Mouse (Mus musculus) embryonic facial prominence, embryonic 14.5 days (tissue): ENCODE data around the gene Prkar1b. TPM values are rescaled to one million over a fixed set of nuclear protein-coding genes. Genes with fewer than 3 reads are reported as not detected.

ENCODE experiments used
- ATAC-seq: fragments of 200-750 bp; cut with Nextera tagmentation; 2 replicates; pipeline ENCODE4 v1.8.0; 2017; ENCODE audit warnings: low read depth, moderate number of reproducible peaks, moderate TSS enrichment
- DNase-seq: peaks from one replicate; pipeline ENCODE4 v3.0.0-alpha.2; 2015; ENCODE audit warnings: low spot score
- H3K27ac ChIP-seq: fragments of 300-500 bp; sonication (generic); replicated peaks from 2 replicates; pipeline ENCODE4 v1.5.1; 2014; ENCODE audit warnings: low read depth, mild to moderate bottlenecking, low read length, moderate library complexity
- H3K27me3 ChIP-seq: fragments of 300-500 bp; sonication (generic); replicated peaks from 2 replicates; pipeline ENCODE4 v1.6.1; 2014; ENCODE audit warnings: low read length; ENCODE audit not compliant: control insufficient read depth, insufficient read depth
- H3K36me3 ChIP-seq: fragments of 300-500 bp; sonication (generic); 2 replicates; pipeline ENCODE4 v1.6.1; 2014; ENCODE audit warnings: low read length, mixed read lengths; ENCODE audit not compliant: control insufficient read depth, insufficient read depth
- H3K4me1 ChIP-seq: fragments of 300-500 bp; sonication (generic); 2 replicates; pipeline ENCODE4 v1.6.1; 2014; ENCODE audit warnings: antibody characterized with exemption, low read length; ENCODE audit not compliant: control insufficient read depth, insufficient read depth
- H3K4me2 ChIP-seq: fragments of 300-500 bp; sonication (generic); 2 replicates; pipeline ENCODE4 v1.6.1; 2014; ENCODE audit warnings: low read depth, mild to moderate bottlenecking, low read length, moderate library complexity, mixed read lengths
- H3K4me3 ChIP-seq: fragments of 300-500 bp; sonication (generic); 2 replicates; pipeline ENCODE4 v1.5.1; 2014; ENCODE audit warnings: low read depth, mild to moderate bottlenecking, low read length
- H3K9ac ChIP-seq: fragments of 300-500 bp; sonication (generic); 2 replicates; pipeline ENCODE4 v1.6.1; 2014; ENCODE audit warnings: low read depth, mild to moderate bottlenecking, low read length, moderate library complexity, mixed read lengths
- H3K9me3 ChIP-seq: fragments of 300-500 bp; sonication (generic); 2 replicates; pipeline ENCODE4 v1.6.1; 2016; ENCODE audit warnings: low read length; ENCODE audit not compliant: control insufficient read depth
- WGBS: fragments of 180-500 bp; shearing (Covaris S2); extraction: QIAGEN DNeasy Blood & Tissue Kit; methylation state at CpG from one replicate; pipeline ENCODE4 v1.1.7; 2014; 5-methylcytosine and 5-hydroxymethylcytosine counted together
- polyA plus RNA-seq: library from polyadenylated mRNA; unstranded; fragments of >200 nt; fragmentation: Nextera tagmentation; extraction: Ambion mirVana; gene quantifications from 2 replicates; pipeline ENCODE4 v1.2.1, GENCODE M21; 2014

Gene Prkar1b
- polyA plus RNA-seq, 1 experiment from 2014 or later = 22.8 TPM

DNA sequence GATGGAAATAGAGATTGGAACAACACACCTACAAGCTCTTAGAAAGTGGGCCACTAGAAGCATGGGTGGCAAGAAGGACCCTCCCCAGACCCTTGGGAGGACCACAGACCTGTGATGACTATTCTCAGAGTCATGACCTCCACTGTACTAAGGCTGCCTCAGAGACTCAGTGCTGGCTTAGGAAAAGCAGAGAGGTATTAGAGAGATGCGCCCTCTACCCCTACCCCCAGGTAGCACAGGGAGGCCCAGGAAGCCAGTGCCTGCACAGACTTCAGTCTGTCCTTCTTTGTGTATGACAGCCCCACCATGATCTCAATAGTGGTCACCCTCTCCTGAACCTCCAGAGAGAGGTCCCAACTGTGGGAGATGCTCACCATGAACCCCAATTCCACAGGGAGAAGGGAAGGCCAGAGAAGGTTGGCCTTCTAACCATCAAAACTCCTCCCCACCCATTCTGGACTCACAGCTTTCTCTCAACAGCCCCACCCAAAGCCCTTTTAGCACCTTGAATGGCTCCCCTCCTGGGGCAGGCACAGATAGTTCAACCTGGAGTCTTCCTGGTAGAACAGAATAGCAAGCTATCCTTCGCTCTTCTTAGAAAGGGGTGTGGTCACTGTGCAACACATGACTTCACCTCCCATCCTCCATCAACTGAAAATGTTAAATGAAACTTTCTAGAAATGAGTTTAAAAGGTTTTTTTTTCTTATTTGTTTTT is 39.5 kb downstream of the Prkar1b start:
- no peak for DNase-seq
- no peak overlapping the region for H3K4me3 ChIP-seq
- H3K4me2 ChIP-seq = no peak overlapping the region
- no peaks in the 10 kb centered on the region for H3K27me3 ChIP-seq
- no peaks in the 10 kb centered on the region for H3K9me3 ChIP-seq
- peaks cover 6% of the 10 kb centered on the region; the same call in 1 of the 2 replicates for H3K36me3 ChIP-seq
- H3K27ac ChIP-seq = no peak overlapping the region
- WGBS = 74% methylated on average over 2 of the region's 2 CpGs
- no peak overlapping the region for H3K9ac ChIP-seq
- no peaks in the 10 kb centered on the region for H3K4me1 ChIP-seq
- no peak for ATAC-seq

DNA sequence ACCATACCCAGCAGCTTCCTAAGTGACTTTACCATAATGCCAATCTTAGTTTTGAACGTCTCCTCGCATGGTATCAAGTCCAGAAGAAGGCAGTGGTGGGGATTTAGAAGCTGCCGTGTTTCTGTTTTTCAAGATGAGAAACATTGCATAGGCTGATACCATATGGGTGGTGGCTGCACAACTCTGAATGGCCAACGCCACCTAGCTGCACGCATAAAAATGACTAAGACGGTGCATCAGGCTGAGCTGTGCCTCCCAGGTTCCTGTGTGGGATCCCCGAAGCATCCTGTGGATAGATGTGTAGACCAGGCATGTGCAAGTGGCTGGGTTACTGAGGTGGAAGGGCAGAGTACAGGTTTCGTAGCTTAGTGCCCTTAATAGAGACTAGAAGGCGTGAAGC is 42.0 kb downstream of the Prkar1b start:
- H3K4me3 ChIP-seq = no peak overlapping the region
- H3K27ac ChIP-seq = no peak overlapping the region
- peaks cover 6% of the 10 kb centered on the region; the same call in 1 of the 2 replicates for H3K36me3 ChIP-seq
- H3K9me3 ChIP-seq = no peaks in the 10 kb centered on the region
- 71% methylated on average over 9 of the region's 9 CpGs for WGBS
- DNase-seq = no peak
- ATAC-seq = no peak
- no peaks in the 10 kb centered on the region for H3K4me1 ChIP-seq
- no peaks in the 10 kb centered on the region for H3K27me3 ChIP-seq
- no peak overlapping the region for H3K9ac ChIP-seq
- no peak overlapping the region for H3K4me2 ChIP-seq

DNA sequence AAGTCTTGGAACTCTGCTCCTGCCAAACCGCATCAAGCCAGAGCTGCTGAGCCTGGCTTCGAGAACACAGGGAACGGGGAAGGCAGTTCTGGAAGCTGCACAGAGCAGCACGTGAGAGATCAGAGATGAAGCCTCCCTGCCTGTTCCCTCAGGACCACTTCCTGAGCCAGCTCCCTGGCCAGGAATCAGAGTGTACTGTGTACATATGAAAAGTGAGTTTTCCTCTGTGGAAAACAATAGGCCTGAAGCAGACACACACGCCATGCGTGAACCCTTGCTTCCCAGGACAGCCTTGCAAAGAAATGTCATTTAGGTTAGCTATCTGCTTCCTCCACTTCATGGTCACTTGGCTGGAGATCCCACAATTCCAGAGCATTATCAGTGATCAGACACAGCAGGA is 48.0 kb downstream of the Prkar1b start:
- Histone ChIP-seq H3K27ac (no peak overlapping the region), H3K9ac (no peak overlapping the region), H3K4me1 (no peaks in the 10 kb centered on the region), H3K27me3 (no peaks in the 10 kb centered on the region), H3K36me3 (no peaks in the 10 kb centered on the region), H3K4me2 (no peak overlapping the region), H3K9me3 (0 out of 2 replicates have a peak, but pooled peaks cover 4% of the 10 kb centered on the region), H3K4me3 (no peak overlapping the region)
- ATAC-seq (peak; percentile 30; the same call in 1 of the 2 replicates), DNase-seq (peak; percentile 46)
- 65% methylated on average over 6 of the region's 6 CpGs for WGBS

DNA sequence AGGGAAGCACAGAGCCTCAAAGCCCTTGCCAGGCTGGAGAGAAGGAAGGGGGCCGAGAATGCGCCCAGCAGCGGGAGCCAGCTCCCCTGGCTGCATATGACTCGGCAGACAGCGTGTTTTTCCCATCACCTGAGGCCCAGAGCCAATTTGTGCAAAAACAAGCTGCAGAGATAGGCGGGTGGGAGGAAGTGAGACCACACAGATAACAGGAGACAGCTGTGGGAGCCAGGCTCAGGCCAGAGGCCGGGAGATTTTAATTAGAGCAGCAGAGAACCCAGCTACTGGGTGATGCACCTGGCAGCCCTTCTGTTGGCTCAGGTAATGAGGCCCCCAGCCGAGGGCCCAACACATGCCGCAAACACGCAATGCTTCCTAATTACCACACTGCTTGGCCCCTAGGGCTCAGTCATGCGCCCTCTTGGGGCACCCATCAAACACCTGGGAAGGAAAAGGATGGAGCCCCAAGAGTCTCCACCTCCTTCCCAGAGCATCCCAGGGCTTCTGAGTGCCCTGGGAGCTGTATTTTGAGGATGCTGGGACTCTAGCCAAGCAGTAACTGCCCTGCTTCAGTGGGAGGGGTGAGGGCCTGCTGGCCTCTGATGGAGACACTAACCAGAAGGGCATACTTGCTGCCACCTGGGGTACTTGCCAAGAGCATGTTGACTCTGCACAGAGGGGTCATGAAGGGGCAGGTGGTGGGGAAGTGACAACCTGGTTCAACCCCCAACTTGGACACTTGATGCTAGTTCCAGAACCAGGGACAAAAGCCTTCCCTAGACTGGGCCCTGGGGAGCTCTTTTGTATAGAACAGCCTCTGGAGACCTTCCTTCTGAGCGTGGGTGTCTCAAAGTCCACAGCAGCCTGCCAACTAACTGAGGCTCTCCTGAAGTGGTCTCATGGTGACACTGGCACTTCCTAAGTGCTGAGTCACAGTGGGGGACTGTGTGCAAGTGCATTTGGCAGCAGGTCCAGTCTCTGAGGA is 50.5 kb downstream of the Prkar1b start:
- ATAC-seq = peak; percentile 79

DNA sequence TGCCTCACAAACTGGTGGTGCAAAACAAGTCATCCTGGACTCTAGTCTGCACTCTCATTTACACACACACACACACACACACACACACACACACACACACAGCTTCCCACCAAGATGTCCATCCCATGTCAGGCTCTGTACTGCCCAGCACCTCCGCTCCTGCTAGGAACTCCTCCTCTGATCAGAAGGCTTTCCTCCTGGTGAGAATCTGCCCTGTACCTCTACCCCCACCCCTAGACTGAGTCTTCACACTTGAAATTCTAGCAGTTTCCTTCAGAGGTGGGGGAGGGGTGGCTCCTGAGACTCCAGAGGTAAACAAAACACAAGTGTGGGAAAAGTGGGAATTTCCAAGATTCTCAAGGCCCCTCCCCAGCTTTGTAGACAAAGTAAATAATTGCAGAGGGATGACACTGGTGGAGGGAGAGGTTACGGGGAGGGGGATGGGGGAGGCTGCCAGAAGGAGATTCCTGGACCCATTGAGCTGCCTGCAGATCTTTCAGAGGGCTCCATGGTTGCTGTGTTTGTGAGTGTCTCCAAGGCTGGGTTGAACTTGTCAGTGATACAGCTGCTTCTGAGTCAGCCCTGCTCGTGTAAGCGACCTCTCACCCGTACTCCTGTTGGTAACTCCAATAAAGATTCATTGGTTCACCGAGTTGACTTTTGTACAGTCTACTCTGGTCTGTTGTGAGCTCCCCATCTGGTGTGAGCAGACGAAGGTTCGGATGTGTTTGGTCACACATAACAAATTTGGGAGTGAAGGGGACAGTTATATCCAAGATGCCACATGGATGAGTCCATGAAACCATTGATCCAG is 54.3 kb downstream of the Prkar1b start:
- H3K36me3 ChIP-seq = no peaks in the 10 kb centered on the region
- DNase-seq (no peak), ATAC-seq (no peak)
- 70% methylated on average over 8 of the region's 8 CpGs for WGBS
- H3K4me3 ChIP-seq = no peak overlapping the region
- 0 out of 2 replicates have a peak, but pooled peaks cover 5% of the 10 kb centered on the region for H3K9me3 ChIP-seq
- H3K4me2 ChIP-seq = no peak overlapping the region
- H3K9ac ChIP-seq = no peak overlapping the region
- no peaks in the 10 kb centered on the region for H3K4me1 ChIP-seq
- no peaks in the 10 kb centered on the region for H3K27me3 ChIP-seq
- H3K27ac ChIP-seq = no peak overlapping the region

More for the DNA sequence above, 50.5 kb downstream of the Prkar1b start:
- Histone ChIP-seq H3K4me3 (no peak overlapping the region), H3K4me1 (no peaks in the 10 kb centered on the region), H3K4me2 (no peak overlapping the region), H3K36me3 (no peaks in the 10 kb centered on the region), H3K9ac (no peak overlapping the region), H3K9me3 (0 out of 2 replicates have a peak, but pooled peaks cover 5% of the 10 kb centered on the region), H3K27ac (no peak overlapping the region), H3K27me3 (no peaks in the 10 kb centered on the region)
- WGBS = 26% methylated on average over 12 of the region's 12 CpGs
- peak; percentile 60 for DNase-seq

DNA sequence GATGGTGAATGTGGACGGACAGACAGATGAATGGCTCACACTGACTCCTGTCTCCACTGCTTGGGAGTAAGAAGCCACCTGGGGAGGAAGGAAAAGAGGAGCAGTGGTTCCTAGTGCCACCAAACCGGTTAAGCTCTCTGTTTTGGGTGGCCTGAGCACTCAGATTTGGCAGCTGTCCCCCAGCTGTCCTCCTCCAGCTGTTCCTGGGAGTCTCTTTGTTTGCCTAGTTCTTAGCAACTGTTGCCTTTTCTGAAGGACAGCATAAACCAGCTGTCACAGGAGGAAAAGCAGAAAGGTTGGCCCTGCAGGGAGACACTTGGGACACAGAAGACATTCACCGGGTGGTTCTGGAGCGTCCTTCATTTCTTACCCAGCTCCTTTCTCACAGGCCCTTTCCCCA is 56.3 kb downstream of the Prkar1b start:
- Histone ChIP-seq H3K36me3 (no peaks in the 10 kb centered on the region), H3K4me2 (no peak overlapping the region), H3K27me3 (no peaks in the 10 kb centered on the region), H3K9me3 (0 out of 2 replicates have a peak, but pooled peaks cover 5% of the 10 kb centered on the region), H3K4me3 (no peak overlapping the region), H3K27ac (peak overlapping the region; percentile 48; the same call in 1 of the 2 replicates), H3K9ac (no peak overlapping the region), H3K4me1 (no peaks in the 10 kb centered on the region)
- WGBS = 72% methylated on average over 4 of the region's 4 CpGs
- DNase-seq (peak; percentile 63), ATAC-seq (no peak; the same call in 1 of the 2 replicates)

DNA sequence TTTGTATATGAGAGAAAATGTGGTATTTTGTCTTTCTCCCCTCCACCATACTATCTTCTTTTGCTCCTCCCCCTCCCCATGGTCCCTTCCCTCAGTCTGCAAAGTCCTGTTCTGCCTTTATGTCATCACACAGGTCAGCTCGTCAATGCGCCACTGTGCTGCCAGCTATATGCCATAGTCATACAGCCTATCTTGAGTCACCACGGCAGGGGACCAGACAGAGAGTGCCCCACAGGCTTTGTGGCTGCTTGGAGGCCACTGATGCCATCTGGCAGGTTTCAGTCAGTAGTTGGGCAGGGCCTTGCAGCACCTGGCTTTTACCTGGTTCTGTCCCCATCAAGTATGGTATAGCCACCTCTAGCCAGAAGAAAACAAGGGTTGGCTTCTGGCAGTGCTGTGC is 58.1 kb downstream of the Prkar1b start:
- no peak overlapping the region for H3K9ac ChIP-seq
- no peak for DNase-seq
- H3K4me2 ChIP-seq = no peak overlapping the region
- peaks cover 5% of the 10 kb centered on the region for H3K9me3 ChIP-seq
- no peak for ATAC-seq
- no peaks in the 10 kb centered on the region for H3K36me3 ChIP-seq
- no peak overlapping the region for H3K4me3 ChIP-seq
- no peaks in the 10 kb centered on the region for H3K27me3 ChIP-seq
- 94% methylated on average over 3 of the region's 3 CpGs for WGBS
- no peaks in the 10 kb centered on the region for H3K4me1 ChIP-seq
- H3K27ac ChIP-seq = no peak overlapping the region

DNA sequence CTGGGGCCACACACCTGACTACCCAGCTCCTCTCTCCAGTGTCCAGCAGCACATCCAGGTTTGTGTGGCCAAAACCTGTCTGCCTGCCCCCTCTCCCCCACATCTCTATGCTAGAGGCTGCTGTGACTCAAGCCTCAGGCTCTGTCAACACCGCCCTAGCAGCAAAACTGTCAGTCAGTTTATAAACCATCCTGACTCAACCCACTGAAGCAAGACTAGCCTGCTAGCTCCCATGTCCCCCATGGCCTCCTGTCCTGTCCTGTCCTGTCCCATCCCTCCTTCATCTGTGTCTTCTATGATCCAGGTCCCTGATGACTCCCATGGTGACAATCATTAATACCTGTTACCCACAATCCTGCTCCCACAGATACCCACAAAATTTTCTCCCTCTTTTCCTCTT is 59.6 kb downstream of the Prkar1b start:
- no peaks in the 10 kb centered on the region for H3K27me3 ChIP-seq
- no peaks in the 10 kb centered on the region for H3K36me3 ChIP-seq
- no peak overlapping the region for H3K27ac ChIP-seq
- no peak overlapping the region for H3K4me2 ChIP-seq
- DNase-seq (no peak), ATAC-seq (no peak)
- peaks cover 5% of the 10 kb centered on the region for H3K9me3 ChIP-seq
- no peak overlapping the region for H3K4me3 ChIP-seq
- 56% methylated on average over 1 of the region's 1 CpGs for WGBS
- H3K4me1 ChIP-seq = no peaks in the 10 kb centered on the region
- H3K9ac ChIP-seq = no peak overlapping the region
